Mouse (Mus musculus) bone marrow, adult 2 months (tissue): ENCODE measurements around the gene Nubpl. TPM values are rescaled to one million over a fixed set of nuclear protein-coding genes. Genes with fewer than 3 reads are reported as not detected.

Source experiments
- H3K27ac ChIP-seq: fragments of 200-500 bp; 2 replicates; pipeline ENCODE4 v1.5.1; 2012; ENCODE audit warnings: low read depth, mild to moderate bottlenecking, control low read depth, inconsistent platforms, low read length; ENCODE audit not compliant: control insufficient read depth, poor library complexity, insufficient read depth
- H3K4me1 ChIP-seq: fragments of 200-500 bp; 2 replicates; pipeline ENCODE4 v1.6.1; 2011; ENCODE audit warnings: low read length; ENCODE audit not compliant: control insufficient read depth, insufficient read depth
- H3K4me3 ChIP-seq: fragments of 200-500 bp; replicated peaks from 2 replicates; pipeline ENCODE3; 2011; ENCODE audit warnings: mild to moderate bottlenecking, low read depth, low read length, control low read depth; ENCODE audit not compliant: control insufficient read depth
- CTCF ChIP-seq: fragments of 200-500 bp; IDR thresholded peaks from 2 replicates; pipeline ENCODE4 v1.5.1; 2011; ENCODE audit warnings: low read length, control low read depth; ENCODE audit not compliant: control insufficient read depth, insufficient read depth
- POLR2A ChIP-seq: fragments of 200-500 bp; IDR thresholded peaks from 2 replicates; pipeline ENCODE4 v1.6.1; 2011; ENCODE audit warnings: low read depth, mild to moderate bottlenecking, control low read depth, low read length, borderline replicate concordance; ENCODE audit not compliant: control insufficient read depth
- WGBS: fragments of 180-500 bp; shearing (Covaris S2); methylation state at CpG from one replicate; pipeline ENCODE4 v1.1.7; 2018; 5-methylcytosine and 5-hydroxymethylcytosine counted together
- polyA plus RNA-seq: library from polyadenylated mRNA; stranded (reverse); fragments of >200 nt; gene quantifications from 2 replicates; pipeline ENCODE4 v1.2.4, GENCODE M21; 2011; ENCODE audit warnings: low replicate concordance; ENCODE audit not compliant: missing spikeins, insufficient read depth, insufficient read length

Gene Nubpl
- polyA plus RNA-seq, 1 experiment, result 2.6 TPM

- 69% methylated on average over 6 of the region's 6 CpGs for WGBS
- Histone ChIP-seq H3K4me1 (no peaks in the 10 kb centered on the region), H3K27ac (no peak overlapping the region), H3K4me3 (no peak overlapping the region)
- TF ChIP-seq CTCF, result no peak
- no peak for TF ChIP-seq POLR2A
Measured at GRCm38 (mm10) chr12:52361198-52361597, 263.7 kb downstream of the Nubpl start.

Other genes starting within 250 kb of the Nubpl start
- gene Heatr5a, start 126.4 kb upstream of the Nubpl start, polyA plus RNA-seq, result 13.4 and 20.5 TPM in 2 replicates
- 7.0 and 12.1 TPM in 2 replicates for gene Dtd2, start 91.2 kb upstream of the Nubpl start, polyA plus RNA-seq
- not detected in 2 replicates for gene Gpr33, start 69.7 kb upstream of the Nubpl start, polyA plus RNA-seq